Mouse (Mus musculus) liver, embryonic 14.5 days (tissue): ENCODE data around the gene Brap.

Experiments
- CTCF ChIP-seq: IDR thresholded peaks from 2 replicates; pipeline ENCODE4 v1.5.1; 2016; ENCODE audit warnings: antibody characterized with exemption, low read depth, control low read depth
- EP300 ChIP-seq: IDR thresholded peaks from 2 replicates; pipeline ENCODE4 v1.6.1; 2016; ENCODE audit warnings: antibody characterized with exemption, low read depth

GRCm38 (mm10) chr5:121660897-121661254 is 513 bp downstream of the Brap start:
- TF ChIP-seq CTCF (no peak), EP300 (no peak)
